Mouse (Mus musculus) CH12.LX (cell line): ENCODE results near the gene Cela1.

ENCODE experiments used
- CHD2 ChIP-seq: IDR thresholded peaks from 2 replicates; pipeline ENCODE4 v1.6.1; 2011; ENCODE audit warnings: low read length, improper control_type of control experiment
- CTCF ChIP-seq, 2 experiments: IDR thresholded peaks in 1 of 2; conservative IDR thresholded peaks in 1 of 2; 2 replicates each; pipeline ENCODE4 v1.5.1; 2011 to 2012; ENCODE audit warnings: low read depth in 2 of 2, low read length in 2 of 2, improper control_type of control experiment in 1 of 2, inconsistent platforms in 1 of 2, mild to moderate bottlenecking in 1 of 2, moderate library complexity in 1 of 2
- E2F4 ChIP-seq: IDR thresholded peaks from 2 replicates; pipeline ENCODE4 v1.6.1; 2011; ENCODE audit warnings: low read depth, low read length, improper control_type of control experiment; ENCODE audit not compliant: insufficient replicate concordance
- EP300 ChIP-seq: IDR thresholded peaks from 2 replicates; pipeline ENCODE4 v1.6.1; 2011; ENCODE audit warnings: low read length, improper control_type of control experiment
- ETS1 ChIP-seq: conservative IDR thresholded peaks from 2 replicates; pipeline ENCODE4 v1.6.1; 2012; ENCODE audit warnings: low read depth, mild to moderate bottlenecking, inconsistent platforms, low read length, improper control_type of control experiment, moderate library complexity
- GABPA ChIP-seq: IDR thresholded peaks from 2 replicates; pipeline ENCODE4 v1.6.1; 2012; ENCODE audit warnings: low read depth, low read length, improper control_type of control experiment, inconsistent platforms; ENCODE audit not compliant: insufficient replicate concordance
- KAT2A ChIP-seq: IDR thresholded peaks from 2 replicates; pipeline ENCODE4 v1.6.1; 2012; ENCODE audit warnings: low read length, improper control_type of control experiment, inconsistent platforms; ENCODE audit not compliant: insufficient replicate concordance
- POLR2A ChIP-seq: IDR thresholded peaks from 2 replicates; pipeline ENCODE4 v1.6.1; 2011; ENCODE audit warnings: low read depth, mild to moderate bottlenecking, improper control_type of control experiment, low read length
- POLR2AphosphoS2 ChIP-seq: IDR thresholded peaks from 2 replicates; pipeline ENCODE4 v1.6.1; 2011; ENCODE audit warnings: low read depth, low read length, improper control_type of control experiment
- TCF12 ChIP-seq: IDR thresholded peaks from 2 replicates; pipeline ENCODE4 v1.6.1; 2014; ENCODE audit warnings: low read depth, mild to moderate bottlenecking, inconsistent platforms, low read length, improper control_type of control experiment
- USF1 ChIP-seq: IDR thresholded peaks from 2 replicates; pipeline ENCODE4 v1.6.1; 2014; ENCODE audit warnings: low read depth, mild to moderate bottlenecking, inconsistent platforms, low read length, improper control_type of control experiment
- ZC3H11A ChIP-seq: IDR thresholded peaks from 2 replicates; pipeline ENCODE4 v1.6.1; 2012; ENCODE audit warnings: low read depth, mild to moderate bottlenecking, inconsistent platforms, low read length, improper control_type of control experiment

DNA sequence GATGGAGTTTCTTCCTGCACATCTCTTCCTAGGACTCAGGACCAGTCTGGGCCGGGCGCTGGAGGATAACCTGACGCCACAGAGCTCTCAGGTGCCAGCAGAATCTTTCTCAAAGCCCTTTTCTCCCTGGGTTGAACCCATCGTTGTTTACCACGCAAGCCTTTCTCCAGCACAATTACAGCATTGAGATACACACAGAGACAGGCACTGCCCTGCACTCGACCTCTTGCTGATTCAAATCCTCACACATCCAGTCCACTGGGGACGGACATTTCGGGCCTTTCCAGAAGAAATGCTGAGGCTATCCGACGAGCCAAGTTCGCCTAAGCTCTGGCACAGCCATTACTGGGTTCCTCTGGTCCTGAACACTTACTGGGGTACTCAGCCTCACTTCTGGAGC lies 39.0 kb upstream of the Cela1 start:
- no peak for TF ChIP-seq GABPA
- no peak for TF ChIP-seq POLR2A
- TF ChIP-seq POLR2AphosphoS2: no peak
- TF ChIP-seq TCF12: no peak
- no peak for TF ChIP-seq CTCF (conservative IDR thresholded peaks at IDR 0.05 in 1 of 2, IDR thresholded peaks at IDR 0.05 in 1 of 2; ENCODE audit: low read depth in 2 of 2, low read length in 2 of 2)
- no peak for TF ChIP-seq EP300
- TF ChIP-seq CHD2: no peak
- TF ChIP-seq ZC3H11A: no peak
- no peak for TF ChIP-seq KAT2A
- TF ChIP-seq E2F4: no peak
- TF ChIP-seq USF1: no peak
- no peak for TF ChIP-seq ETS1
